Mouse (Mus musculus) urinary bladder, postnatal 10 days (tissue): ENCODE measurements around the gene Zfp622.
"Not testable (repeated sequence)": the region's sequence is repeated elsewhere in the genome, so short reads cannot be mapped to it uniquely, and the experiment has no call there.

ENCODE experiments used
- DNase-seq: peaks from one replicate; pipeline ENCODE4 v3.0.0; 2022; ENCODE audit warnings: low spot score

Zfp622 gene

DNA sequence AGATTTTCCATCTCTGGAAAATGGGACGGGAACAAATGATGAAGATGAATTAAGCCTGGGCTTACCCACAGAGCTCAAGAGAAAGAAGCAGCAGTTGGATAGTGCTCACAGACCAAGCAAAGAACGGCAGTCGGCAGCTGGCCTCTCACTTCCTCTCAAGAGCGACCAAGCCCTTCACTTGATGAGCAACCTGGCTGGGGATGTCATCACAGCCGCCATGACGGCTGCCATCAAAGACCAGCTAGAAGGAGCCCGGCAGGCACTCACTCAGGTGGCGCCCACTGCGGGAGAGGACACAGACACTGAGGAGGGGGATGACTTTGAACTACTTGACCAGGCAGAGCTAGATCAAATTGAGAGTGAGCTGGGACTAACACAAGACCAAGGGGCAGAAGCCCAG lies 12.6 kb upstream of the Zfp622 start:
- no peak for DNase-seq

DNA sequence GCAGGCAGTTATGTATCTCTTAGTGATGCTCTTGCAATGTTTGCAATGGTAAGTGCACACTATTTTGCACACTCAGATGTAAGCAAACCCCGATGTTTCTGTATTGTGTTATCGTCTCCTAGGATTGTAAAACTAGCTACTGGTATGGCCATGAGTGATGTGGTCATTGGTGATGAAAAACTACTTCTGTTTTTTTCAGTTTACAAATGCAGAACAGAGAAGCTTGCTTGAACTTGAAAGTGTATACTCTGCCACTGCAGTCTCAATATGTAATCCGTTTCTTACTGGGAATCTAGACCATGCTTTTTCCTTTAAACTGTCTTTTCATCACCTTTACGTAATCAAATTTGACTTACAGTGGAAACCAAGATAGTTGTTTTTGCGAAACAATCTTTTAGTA lies 11.4 kb upstream of the Zfp622 start:
- no peak for DNase-seq

DNA sequence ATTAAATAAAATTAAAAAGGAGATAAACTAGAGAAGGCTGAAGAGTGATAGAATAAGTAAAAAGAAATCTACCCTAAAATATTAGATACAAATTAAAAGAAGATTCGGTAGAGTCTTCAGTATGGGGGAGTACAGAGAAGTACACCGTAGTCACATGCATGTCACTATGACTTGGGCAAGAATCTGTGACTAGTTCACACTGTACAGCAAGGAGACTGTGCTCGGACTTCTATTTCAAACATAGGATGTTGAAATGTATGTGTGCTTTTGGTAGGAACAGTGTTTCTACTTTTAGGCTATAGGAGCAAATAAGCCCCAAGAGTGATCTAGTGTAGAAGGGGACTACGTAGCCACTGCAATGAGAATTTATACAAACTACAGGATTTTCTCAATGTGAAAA lies 9.8 kb upstream of the Zfp622 start:
- DNase-seq, result no peak

DNA sequence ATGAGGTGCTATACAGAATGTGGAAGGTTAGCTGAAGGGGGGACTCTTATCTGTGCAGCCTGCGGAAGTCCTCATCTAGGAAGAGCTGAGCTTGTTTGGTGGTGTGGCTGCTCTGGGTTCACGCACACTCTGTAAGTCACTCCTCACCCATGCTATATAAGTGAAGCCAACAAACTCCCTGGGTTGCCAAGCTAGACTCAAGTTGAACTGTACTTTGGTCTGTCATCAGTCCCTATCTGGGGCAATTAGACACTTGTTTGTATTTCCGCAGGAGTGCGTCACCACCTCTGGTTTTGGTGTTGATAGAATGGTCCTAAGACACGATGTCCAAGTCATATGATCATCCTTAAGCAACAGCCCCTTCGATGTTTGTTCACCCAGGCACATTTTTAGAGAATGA lies 8.4 kb upstream of the Zfp622 start:
- DNase-seq, result no peak

DNA sequence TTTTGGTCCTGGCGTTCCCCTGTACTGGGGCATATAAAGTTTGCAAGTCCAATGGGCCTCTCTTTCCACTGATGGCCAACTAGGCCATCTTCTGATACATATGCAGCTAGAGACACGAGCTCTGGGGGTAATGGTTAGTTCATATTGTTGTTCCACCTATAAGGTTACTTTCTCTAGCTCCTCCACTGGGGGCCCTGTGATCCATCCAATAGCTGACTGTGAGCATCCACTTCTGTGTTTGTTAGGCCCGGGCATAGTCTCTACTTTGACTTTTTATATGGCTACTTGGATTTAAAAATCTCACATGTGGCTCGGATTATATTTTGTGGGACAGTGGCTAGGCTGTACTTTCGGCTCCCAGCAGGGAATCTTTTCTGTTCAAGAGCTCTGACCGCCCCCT lies 552 bp upstream of the Zfp622 start:
- DNase-seq, result not testable (repeated sequence)

DNA sequence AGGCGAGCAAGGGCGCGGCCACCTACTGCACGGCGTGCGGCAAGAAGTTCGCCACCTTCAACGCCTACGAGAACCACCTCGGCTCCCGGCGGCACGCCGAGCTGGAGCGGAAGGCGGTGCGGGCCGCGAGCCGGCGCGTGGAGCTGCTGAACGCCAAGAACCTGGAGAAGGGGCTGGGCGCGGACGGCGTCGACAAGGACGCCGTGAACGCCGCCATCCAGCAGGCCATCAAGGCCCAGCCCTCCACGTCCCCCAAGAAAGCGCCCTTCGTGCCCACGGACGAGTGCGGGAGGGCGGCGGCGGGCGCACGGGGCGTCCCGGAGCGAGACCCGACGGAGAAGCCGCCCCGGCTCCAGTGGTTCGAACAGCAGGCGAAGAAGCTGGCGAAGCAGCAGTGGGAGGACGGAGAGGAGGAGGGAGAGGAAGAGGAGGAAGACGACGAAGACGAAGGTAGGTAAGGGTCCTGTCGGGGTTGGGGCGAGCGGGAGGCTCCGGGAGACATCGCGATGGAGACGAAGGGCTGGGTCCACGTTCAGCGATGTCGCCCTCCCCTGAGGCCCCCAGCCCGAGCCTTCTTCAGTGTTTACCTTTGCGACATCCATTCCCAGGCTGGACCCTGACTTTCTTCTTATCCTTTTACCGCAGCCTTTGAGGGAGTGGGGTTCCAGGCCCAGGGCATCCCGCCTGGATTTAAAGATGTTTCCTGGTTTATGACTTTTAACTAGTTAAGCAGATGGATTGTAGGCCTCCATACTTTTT lies 747 bp downstream of the Zfp622 start:
- no peak for DNase-seq

DNA sequence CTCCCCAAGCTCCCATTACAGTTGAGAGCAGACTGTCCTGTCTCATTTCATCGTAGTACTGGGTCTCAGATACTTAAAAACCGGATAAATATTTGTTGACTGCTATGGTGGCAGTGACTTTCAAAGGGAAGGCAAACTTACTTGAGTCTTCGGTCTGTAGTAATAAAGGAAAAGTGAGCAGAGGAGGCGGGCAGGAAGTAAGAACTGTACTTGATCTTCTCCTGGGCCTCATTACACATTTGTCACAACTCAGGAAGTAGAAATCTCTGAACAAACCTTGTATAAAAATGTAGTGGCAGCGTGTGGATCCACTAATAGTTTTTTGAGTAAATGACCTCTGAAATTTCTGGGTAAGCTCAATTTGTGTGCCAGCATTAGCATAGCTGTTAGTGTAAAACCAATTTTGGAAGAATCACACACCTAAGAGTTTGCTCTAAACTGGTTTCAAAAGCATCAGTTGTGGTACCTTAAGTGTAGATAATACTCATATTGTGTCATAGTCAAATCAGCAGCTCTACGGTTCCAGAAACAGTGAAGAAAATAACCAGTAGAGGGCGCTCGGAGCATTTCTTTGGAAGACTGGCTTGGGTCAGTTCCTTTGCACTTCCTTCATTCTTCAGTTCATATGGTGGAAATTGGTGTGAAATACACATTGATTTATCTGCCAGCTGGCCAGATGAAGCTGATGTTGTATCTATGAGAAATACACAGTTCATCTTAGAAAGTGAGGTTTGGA lies 9.0 kb downstream of the Zfp622 start:
- DNase-seq, result no peak

DNA sequence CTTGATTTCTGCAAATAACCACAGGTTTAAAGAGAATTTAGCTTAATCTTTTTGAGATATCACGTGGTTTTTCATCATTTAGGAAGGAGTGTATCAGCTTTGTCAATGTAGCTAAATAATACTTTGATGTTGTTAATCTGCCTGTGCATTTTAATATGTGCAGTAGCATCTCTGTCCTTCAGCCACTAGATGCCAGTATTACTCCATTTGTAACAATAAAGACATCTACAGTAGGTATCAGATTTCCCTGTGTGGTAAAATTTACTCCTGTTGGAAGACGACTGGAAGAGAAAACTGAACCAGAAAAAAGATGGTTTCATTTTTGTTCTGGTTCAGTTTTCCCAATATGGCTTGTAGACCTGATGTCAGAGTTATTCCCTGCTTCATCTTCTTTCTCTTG lies 11.4 kb downstream of the Zfp622 start:
- DNase-seq, result no peak

DNA sequence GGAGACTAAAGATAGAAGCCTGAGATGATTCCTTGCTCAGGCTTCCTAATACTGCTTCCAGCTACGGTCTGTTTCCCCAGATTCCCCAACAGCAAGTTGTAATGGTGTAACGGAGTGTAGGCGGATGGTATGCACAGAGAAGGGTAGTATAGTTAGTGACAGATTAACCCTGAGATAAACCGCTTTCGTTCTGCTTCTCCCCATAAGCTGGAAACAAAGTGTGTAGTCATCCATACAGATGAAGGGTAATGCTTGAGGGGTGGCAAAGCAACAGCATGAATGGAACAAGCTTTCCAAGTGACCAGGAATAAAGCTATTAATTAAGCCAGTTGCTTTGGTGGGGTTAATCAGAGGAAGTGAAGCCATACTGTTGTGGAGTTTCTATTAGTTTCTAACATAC lies 15.4 kb downstream of the Zfp622 start:
- DNase-seq, result not testable (repeated sequence)

DNA sequence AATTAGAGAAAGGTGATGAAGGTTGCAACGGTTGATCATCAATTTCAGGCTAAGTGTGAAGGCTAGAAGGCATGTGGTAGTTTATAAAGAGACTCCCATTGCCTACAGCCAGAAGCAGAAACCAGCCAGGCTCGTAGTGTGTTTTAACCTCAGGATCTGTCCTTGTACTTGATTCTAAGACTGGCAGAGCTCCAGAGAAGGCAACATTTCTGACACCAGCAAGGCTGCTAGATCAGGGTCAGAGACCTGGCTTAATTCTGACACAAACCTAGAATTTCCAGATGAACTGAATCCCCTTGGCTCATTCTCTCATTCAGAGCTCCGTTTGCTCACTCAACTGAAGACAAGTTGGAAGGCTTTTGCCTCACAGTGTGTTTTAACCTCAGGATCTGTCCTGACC lies 24.5 kb downstream of the Zfp622 start:
- no peak for DNase-seq

DNA sequence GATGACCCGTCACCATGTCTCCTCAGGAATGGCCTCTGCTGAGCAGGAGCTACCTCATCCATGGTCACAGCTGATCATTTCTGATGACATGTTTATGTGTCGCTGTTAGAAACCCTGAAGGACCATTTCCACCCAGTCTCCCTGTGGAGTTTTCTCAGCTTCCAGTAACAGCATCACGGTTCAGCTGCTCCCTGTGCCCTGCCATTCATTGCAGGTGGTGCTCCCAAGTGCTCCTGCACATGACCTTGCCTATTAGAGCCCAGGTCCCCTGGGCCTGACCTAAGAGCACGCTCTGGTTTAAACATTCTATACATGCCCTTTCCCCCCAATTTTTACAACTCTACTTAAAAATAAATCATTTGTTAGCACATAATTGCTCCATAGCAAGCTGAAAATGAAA lies 28.7 kb downstream of the Zfp622 start:
- no peak for DNase-seq

DNA sequence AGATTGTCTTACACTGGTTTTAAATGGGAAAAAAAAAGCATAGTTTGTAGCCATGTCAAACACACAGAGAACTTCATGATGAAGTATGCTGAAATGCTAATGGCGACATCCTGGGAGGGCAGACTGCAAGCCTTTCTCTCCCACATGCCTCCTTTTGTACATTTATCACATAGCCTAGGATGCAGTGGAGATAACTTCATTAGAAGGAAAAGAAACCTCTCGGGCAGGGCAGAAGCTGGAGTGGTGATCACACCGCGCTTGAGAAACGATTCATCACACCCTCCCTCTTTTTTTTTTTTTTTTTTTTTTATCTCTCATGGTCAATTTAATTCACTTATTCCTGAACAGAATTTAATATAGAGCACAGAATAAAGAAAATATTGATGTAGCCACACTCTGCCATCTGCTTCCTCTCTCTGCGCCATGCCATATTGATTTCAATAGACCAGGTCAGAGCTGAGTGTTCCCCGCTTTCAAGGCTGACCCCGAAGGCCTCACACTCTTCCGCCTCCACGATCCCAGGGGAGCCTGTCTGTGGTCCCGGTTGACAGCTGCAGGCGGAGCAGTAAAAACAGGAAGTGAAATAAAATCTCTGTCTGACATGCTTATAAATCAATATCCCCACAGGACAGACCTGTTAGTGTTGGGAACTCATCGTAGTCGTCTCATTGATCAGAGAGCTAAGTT lies 32.0 kb downstream of the Zfp622 start:
- no peak for DNase-seq

DNA sequence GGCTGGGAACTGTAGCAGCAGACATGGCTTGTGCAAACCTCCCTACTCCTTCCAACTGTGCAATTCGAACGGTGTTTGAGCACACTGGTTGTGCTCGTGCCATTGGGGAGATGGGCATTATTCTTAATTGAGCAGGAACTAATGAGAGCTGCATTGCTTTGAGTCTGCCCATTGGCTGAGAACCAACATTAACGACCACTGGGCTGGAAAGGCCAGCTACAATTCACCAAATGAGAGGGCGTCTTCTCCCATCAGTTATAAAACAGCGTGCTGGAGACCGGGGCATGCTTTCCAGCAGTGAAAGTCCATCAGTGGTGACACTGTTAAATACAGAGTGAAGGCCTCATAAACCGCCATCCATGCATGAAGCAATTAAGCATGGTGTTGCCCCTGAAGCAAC lies 37.6 kb downstream of the Zfp622 start:
- no peak for DNase-seq

DNA sequence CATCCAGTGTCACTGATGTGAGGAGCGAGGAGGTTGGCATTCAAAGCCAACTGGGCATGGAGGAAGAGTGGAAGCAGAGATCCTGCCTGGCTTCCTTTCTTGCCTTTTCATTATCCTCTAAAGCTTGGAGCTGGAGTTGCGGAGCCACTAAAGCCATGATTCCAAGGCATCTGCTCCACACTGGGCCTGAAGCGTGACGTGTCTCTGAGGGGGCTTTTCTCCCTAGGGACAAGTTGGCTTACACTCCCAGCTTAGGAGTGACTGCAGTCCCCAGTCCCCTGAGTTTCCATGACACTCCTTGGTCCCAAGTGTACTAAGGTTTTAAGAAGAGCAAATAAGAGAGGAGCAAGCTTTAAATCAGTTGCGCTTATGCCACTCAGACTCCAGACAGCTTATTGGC lies 38.5 kb downstream of the Zfp622 start:
- DNase-seq, result no peak

DNA sequence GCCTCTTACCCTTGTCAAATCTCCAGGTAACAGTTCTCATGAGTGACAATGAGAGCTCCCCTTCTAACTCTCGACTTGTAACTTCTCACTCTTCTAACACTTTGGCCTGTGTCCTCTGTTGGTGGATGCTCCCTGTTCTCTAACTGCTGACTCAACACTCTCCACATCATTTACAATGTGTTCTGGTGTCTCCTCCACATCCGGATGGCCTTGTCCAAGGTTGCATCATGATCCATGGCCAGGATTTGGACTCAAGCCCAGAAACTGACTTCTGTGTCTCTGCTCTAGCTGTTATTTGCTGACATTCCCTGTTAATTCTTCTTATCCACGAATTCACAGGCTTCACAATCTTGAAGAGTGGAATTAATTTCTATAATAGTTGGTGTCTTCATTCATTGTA lies 47.5 kb downstream of the Zfp622 start:
- no peak for DNase-seq

DNA sequence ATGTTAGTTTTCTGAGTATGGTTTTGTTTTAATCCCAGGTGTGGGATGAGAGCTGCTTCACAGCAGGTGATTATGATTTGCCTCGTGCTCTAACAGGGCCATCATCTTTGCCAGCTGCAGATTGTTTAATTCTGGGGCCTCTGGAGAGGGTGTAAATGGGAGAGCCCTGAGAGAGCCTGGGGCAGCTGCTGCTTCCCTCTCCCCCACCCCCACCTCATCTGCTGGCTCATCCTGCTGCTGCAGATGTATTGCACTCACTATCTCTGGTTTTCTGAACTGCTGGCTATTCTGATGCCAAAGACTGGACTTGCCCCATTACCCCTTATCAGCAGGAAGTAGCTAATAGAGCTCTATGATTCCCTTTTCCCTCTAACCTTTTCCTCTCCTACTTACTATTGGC lies 56.4 kb downstream of the Zfp622 start:
- no peak for DNase-seq

DNA sequence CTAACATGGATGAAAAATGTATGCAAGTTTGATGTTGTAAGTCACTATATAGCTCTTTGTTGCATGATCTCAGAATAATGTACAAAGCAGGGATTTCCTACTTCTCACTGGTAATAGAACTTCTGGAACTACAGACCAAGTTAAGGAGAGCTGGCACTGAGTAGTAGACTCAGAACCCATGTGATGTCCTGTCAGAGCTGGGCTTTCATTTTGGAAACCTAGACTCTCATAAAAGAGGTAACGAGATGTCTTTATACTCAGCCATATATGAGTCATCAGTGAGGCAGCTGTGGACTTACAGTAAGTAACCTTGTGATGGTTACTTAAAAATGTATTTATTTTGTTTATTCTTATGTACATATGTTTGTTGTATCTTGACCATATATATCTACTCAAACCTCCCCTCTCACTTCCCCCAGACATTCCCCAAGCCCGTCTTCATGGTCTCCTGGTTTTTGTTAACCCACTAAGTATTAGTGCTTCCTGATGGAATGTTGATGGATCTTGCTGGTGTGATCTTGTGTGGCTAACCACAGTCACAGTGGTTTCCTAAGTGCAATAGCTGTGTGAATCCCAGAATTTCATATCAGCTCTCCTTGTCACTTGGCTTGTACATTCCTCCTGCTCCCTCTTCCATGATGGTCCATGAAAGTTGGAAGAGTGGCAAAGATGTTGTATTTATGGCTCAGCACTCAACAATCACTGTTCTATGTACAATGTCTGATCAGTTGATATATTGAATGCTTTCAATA lies 57.2 kb downstream of the Zfp622 start:
- no peak for DNase-seq
